Mouse (Mus musculus): ENCODE data around the gene Nat8f1. TPM values are rescaled to one million over a fixed set of nuclear protein-coding genes. Genes with fewer than 3 reads are reported as not detected.
A peak's percentile ranks its signal among the peaks of the same experiment; 100 is the strongest.
"Not testable (repeated sequence)": the region's sequence is repeated elsewhere in the genome, so short reads cannot be mapped to it uniquely, and the experiment has no call there.

The Nat8f1 gene
- polyA plus RNA-seq, 1 experiment: 1.8 TPM

DNA sequence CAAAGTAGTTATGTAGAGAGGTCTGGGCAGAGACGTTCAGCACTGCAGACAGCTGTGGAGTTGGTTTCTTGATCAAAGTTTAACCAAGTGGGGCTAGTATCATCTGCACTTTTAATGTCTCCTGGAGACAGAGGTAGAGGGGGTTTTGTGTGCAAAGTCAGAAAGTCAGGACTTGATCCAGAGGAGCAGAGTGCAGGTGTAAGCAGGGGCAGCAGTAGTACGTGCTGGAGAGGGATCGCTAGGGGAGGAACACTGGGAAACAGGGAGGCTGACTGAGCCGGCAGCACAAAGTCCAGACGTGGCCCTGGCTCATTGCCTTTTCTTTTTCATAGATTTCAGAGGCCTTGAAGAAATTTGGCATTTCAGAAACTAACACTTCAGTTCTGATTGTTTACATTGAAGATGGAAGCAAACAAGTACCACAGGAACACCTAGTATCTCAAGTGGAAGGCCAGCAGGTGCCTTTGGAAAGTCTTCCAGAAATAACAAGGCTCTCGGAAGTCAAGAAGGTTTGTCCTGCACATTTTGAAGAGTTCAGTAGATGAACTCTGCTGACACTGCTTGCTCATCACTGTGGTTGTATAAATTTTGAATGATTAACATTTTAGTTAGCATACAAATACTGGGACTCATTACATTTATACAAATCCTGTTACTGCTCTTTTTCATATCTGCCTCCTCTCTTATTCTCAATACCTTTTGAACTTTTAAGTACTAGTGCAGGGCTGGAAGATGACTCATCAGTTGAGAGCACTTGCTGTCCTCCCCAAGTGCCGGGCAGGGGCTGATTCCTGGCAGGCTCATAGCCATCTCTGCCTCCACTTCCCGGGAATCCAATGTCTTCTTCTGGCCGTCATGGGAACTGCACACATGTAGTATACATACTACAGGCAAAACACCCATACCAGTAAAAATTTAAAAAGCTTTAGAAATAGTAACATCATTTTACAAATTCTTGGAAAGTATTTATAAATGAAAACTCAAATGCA is 12.3 kb upstream of the Nat8f1 start:
- TF ChIP-seq CTCF (IDR thresholded peaks at IDR 0.05; ENCODE audit: control insufficient read depth, insufficient read depth, insufficient read length) (no peak), MAX (IDR thresholded peaks at IDR 0.05) (no peak), CEBPB (IDR thresholded peaks at IDR 0.05; ENCODE audit: low read depth) (no peak), USF1 (IDR thresholded peaks at IDR 0.05; ENCODE audit: low read depth) (no peak), MYOD1 (IDR thresholded peaks at IDR 0.05; ENCODE audit: control insufficient read depth, insufficient read length, low read depth) (no peak), MYOG (IDR thresholded peaks at IDR 0.05; ENCODE audit: control insufficient read depth, extremely low read depth, insufficient read length) (no peak), FOSL1 (IDR thresholded peaks at IDR 0.05; ENCODE audit: insufficient read depth, low read length, poor library complexity, severe bottlenecking) (no peak)
- no peaks in the 10 kb centered on the region for H3K27me3 ChIP-seq (ENCODE audit: control insufficient read depth, insufficient read depth, insufficient read length)
- H3ac ChIP-seq (ENCODE audit: control insufficient read depth, insufficient read length, low read depth): no peak overlapping the region
- H3K79me3 ChIP-seq (ENCODE audit: low read depth): no peaks in the 10 kb centered on the region
- no peaks in the 10 kb centered on the region for H3K79me2 ChIP-seq (ENCODE audit: control insufficient read depth, insufficient read depth)
- no peak overlapping the region for H3K4me3 ChIP-seq (ENCODE audit: insufficient read depth, poor library complexity, severe bottlenecking)
- H3K36me3 ChIP-seq (ENCODE audit: control insufficient read depth, insufficient read depth): peaks cover 70% of the 10 kb centered on the region

DNA sequence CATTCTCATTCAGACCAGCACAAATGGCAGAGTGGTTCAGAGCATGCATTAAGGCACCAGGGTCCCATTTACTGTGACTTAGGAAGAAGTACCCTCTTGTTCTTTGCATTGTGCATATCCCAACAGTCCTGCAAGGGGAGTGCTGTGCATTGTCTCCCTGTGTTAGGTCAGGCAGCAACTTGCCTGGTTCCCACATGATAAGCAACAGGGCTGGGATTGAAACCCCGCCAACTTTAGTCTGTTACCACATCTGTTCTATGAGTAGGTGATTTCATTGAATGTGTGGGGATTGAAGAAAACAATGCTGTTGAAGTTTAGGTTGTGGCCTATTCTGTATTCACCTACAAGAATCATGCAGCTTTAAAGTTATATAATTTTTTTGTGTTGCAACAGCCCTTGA is 11.2 kb upstream of the Nat8f1 start:
- Histone ChIP-seq H3K4me3 (ENCODE audit: insufficient read depth, poor library complexity, severe bottlenecking) (no peak overlapping the region), H3K79me2 (ENCODE audit: control insufficient read depth, insufficient read depth) (no peaks in the 10 kb centered on the region), H3ac (ENCODE audit: control insufficient read depth, insufficient read length, low read depth) (no peak overlapping the region), H3K27me3 (ENCODE audit: control insufficient read depth, insufficient read depth, insufficient read length) (no peaks in the 10 kb centered on the region), H3K79me3 (ENCODE audit: low read depth) (no peaks in the 10 kb centered on the region), H3K36me3 (ENCODE audit: control insufficient read depth, insufficient read depth) (peaks cover 75% of the 10 kb centered on the region)
- TF ChIP-seq CTCF (IDR thresholded peaks at IDR 0.05; ENCODE audit: control insufficient read depth, insufficient read depth, insufficient read length) (no peak), MYOG (IDR thresholded peaks at IDR 0.05; ENCODE audit: control insufficient read depth, extremely low read depth, insufficient read length) (no peak), MAX (IDR thresholded peaks at IDR 0.05) (no peak), USF1 (IDR thresholded peaks at IDR 0.05; ENCODE audit: low read depth) (no peak), MYOD1 (IDR thresholded peaks at IDR 0.05; ENCODE audit: control insufficient read depth, insufficient read length, low read depth) (no peak), FOSL1 (IDR thresholded peaks at IDR 0.05; ENCODE audit: insufficient read depth, low read length, poor library complexity, severe bottlenecking) (no peak), CEBPB (IDR thresholded peaks at IDR 0.05; ENCODE audit: low read depth) (no peak)

GRCm38 (mm10) chr6:85923643-85924042 is 8.2 kb upstream of the Nat8f1 start:
- TF ChIP-seq FOSL1 (IDR thresholded peaks at IDR 0.05; ENCODE audit: insufficient read depth, low read length, poor library complexity, severe bottlenecking) (no peak), USF1 (IDR thresholded peaks at IDR 0.05; ENCODE audit: low read depth) (no peak)
- Histone ChIP-seq H3K79me3 (ENCODE audit: low read depth) (no peaks in the 10 kb centered on the region), H3K36me3 (ENCODE audit: control insufficient read depth, insufficient read depth) (peaks cover 73% of the 10 kb centered on the region), H3K27me3 (ENCODE audit: control insufficient read depth, insufficient read depth, insufficient read length) (no peaks in the 10 kb centered on the region), H3K79me2 (ENCODE audit: control insufficient read depth, insufficient read depth) (peaks cover 15% of the 10 kb centered on the region), H3ac (ENCODE audit: control insufficient read depth, insufficient read length, low read depth) (no peak overlapping the region), H3K4me3 (ENCODE audit: insufficient read depth, poor library complexity, severe bottlenecking) (no peak overlapping the region)

DNA sequence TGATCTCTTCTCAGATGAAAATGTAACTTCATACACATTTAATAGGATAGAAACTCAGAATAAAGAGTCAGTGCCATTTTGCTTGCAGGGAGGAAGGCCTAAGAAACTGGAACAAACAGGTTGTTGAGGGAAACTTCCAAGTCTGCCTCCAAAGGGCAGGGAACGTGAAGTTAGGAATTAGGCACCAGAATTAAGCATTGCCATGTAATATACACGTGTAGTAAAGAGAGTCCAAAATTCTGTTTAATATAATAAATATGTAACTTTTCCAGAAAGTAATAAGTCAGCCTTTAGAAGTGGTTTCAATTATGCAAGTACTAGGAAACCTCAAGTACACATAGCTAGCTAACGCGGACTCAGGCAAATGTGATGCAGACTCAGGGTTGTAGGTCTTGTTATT is 3.9 kb upstream of the Nat8f1 start:
- Histone ChIP-seq H3K4me3 (ENCODE audit: insufficient read depth, poor library complexity, severe bottlenecking) (no peak overlapping the region), H3ac (ENCODE audit: control insufficient read depth, insufficient read length, low read depth) (no peak overlapping the region), H3K79me3 (ENCODE audit: low read depth) (peaks cover 9% of the 10 kb centered on the region), H3K79me2 (ENCODE audit: control insufficient read depth, insufficient read depth) (peaks cover 35% of the 10 kb centered on the region), H3K36me3 (ENCODE audit: control insufficient read depth, insufficient read depth) (peaks cover 33% of the 10 kb centered on the region), H3K27me3 (ENCODE audit: control insufficient read depth, insufficient read depth, insufficient read length) (no peaks in the 10 kb centered on the region)
- TF ChIP-seq USF1 (IDR thresholded peaks at IDR 0.05; ENCODE audit: low read depth): no peak
- TF ChIP-seq MAX (IDR thresholded peaks at IDR 0.05): no peak
- TF ChIP-seq FOSL1 (IDR thresholded peaks at IDR 0.05; ENCODE audit: insufficient read depth, low read length, poor library complexity, severe bottlenecking): no peak
- TF ChIP-seq MYOG (IDR thresholded peaks at IDR 0.05; ENCODE audit: control insufficient read depth, extremely low read depth, insufficient read length): no peak
- no peak for TF ChIP-seq CEBPB (IDR thresholded peaks at IDR 0.05; ENCODE audit: low read depth)
- TF ChIP-seq CTCF (IDR thresholded peaks at IDR 0.05; ENCODE audit: control insufficient read depth, insufficient read depth, insufficient read length): no peak
- TF ChIP-seq MYOD1 (IDR thresholded peaks at IDR 0.05; ENCODE audit: control insufficient read depth, insufficient read length, low read depth): no peak

GRCm38 (mm10) chr6:85918341-85918740 is 2.9 kb upstream of the Nat8f1 start:
- not testable (repeated sequence) for H3K79me3 ChIP-seq (ENCODE audit: low read depth); H3ac ChIP-seq (ENCODE audit: control insufficient read depth, insufficient read length, low read depth); H3K4me3 ChIP-seq (ENCODE audit: insufficient read depth, poor library complexity, severe bottlenecking); H3K27me3 ChIP-seq (ENCODE audit: control insufficient read depth, insufficient read depth, insufficient read length)
- peaks cover 24% of the 10 kb centered on the region for H3K36me3 ChIP-seq (ENCODE audit: control insufficient read depth, insufficient read depth)
- peaks cover 35% of the 10 kb centered on the region for H3K79me2 ChIP-seq (ENCODE audit: control insufficient read depth, insufficient read depth)

DNA sequence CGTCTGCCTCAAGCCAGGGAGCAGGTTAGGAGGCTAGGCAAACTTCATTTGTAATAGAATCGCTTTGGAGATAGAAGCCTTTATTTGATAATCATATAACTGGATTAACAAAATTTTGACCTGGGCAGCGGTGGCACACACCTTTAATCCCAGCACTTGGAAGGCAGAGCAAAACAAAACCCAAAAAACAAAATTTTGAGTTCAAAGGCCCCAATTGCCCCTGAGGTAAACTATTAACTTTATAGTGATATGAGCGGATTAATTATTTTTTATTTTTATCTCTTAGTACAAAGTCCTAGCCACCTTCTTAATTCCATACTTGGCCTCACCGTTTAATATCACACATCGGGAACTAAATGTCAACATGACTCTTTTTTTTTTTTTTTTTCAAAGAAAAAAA is 1.1 kb upstream of the Nat8f1 start:
- H3K4me3 ChIP-seq (ENCODE audit: insufficient read depth, poor library complexity, severe bottlenecking): peak overlapping the region; percentile 49
- peaks cover 9% of the 10 kb centered on the region for H3K79me3 ChIP-seq (ENCODE audit: low read depth)
- H3K79me2 ChIP-seq (ENCODE audit: control insufficient read depth, insufficient read depth): peaks cover 35% of the 10 kb centered on the region
- no peak overlapping the region for H3ac ChIP-seq (ENCODE audit: control insufficient read depth, insufficient read length, low read depth)
- H3K27me3 ChIP-seq (ENCODE audit: control insufficient read depth, insufficient read depth, insufficient read length): no peaks in the 10 kb centered on the region
- TF ChIP-seq MYOD1 (IDR thresholded peaks at IDR 0.05; ENCODE audit: control insufficient read depth, insufficient read length, low read depth): no peak
- TF ChIP-seq CEBPB (IDR thresholded peaks at IDR 0.05; ENCODE audit: low read depth): no peak
- H3K36me3 ChIP-seq (ENCODE audit: control insufficient read depth, insufficient read depth): peaks cover 14% of the 10 kb centered on the region
